Mouse (Mus musculus) cerebellum, adult 8-10 months (tissue): ENCODE measurements around the gene Dtx3l.
A peak's percentile ranks its signal among the peaks of the same experiment; 100 is the strongest.
"Not testable (repeated sequence)": the region's sequence is repeated elsewhere in the genome, so short reads cannot be mapped to it uniquely, and the experiment has no call there.

Experiments used
- DNase-seq: peaks from one replicate; pipeline ENCODE4 v3.0.0; 2022

Dtx3l gene

DNA sequence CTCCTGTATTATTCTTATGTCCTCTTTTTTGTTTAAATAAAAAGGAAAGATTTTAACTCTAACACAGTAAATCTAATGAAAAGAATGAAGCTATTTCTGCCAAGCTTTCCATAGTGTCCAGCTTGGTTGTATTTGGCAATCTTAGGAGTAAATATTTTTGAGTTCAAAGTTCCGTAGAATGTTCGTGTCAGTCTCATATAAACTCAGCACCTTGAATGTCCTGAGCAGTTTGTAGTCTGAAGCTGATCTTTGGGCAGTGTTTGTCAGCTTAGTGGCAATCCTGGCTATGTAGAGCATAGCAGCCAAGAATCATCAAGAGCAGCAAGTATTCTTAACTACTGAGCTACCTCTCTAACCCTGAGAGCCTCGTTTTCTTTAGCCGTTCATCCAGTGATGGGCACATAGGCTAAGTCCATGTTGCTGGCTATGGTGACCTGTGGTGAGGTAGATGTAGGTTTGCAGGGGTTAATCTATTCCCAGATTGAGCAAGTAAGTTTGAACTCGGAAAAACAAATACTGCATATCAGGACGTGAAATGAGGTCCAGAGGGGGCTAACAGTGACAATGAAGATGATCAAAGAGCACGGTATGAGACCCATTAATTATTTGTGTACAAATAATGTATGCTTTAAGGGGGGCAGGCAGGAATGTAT lies 15.3 kb downstream of the Dtx3l start:
- DNase-seq = no peak

DNA sequence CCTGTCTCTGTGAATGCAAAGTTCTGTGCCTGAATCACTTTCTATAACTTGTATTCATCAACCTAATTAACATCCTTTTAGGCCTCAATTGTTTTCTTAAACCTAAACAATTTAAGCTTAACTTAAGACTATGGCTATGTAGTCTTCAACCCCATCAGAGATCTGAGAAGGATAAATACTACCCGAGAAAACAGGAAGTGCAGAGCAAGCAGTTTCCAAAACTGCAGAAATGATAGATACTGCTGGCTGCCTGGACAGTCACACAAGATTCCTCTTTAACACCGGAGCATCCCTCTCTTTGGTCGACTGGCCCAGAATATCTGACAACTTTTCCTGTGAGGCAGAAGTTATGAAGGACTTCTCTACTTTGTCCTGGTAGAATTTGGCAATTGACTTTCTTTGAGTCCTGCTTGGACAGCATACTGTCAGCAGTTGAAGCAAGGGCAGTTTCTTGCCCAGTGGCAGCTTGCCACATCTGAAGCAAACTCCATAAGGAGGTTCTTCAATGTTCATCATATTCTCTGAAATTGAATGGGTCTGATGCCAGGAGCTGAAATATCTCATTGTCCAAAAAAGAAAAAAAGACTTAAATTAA lies 16.6 kb downstream of the Dtx3l start:
- DNase-seq = no peak

GRCm38 (mm10) chr16:35921676-35922235 lies 17.2 kb downstream of the Dtx3l start:
- no peak for DNase-seq

DNA sequence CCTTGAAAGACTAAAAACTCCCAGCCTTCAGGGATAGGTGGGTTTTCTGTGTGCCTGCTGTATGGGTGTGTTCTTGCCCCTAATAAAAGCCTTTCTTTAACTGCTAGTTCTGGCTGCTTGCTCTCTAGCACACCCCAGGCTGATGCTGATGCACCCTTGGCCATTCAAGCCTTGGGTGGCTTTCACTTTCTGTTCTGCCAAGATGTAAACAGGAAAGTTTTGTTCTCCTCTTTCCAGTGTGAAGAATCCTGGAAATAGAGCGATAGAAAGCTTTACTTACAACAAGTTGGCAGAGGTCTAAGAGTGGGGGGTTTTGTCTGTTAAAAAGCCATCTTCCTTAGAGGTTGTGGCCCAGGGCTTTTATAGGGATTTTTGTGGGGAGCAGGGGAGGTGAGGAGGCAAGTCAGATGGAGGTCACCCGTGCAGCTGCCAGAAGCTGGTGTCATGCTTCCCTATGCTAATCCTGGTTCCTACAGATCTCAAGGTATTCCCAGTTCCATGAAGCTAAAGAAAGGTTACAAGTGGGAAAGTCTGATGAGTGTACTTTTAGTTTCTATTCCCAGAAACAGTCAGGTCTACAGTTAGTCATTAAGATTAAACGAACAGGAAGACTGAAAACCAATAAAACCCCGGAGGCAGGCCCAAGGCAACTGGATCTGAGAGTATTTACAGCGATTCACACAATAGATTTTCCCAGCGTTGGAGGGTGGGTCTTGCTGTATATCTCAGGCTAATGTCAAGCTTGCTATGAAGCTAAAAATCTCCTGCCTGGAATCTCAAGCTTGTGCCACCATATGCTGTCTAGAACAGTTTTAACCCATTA lies 20.0 kb downstream of the Dtx3l start:
- DNase-seq = no peak

- no peak for DNase-seq
Measured at GRCm38 (mm10) chr16:35914301-35914700, 24.6 kb downstream of the Dtx3l start.

DNA sequence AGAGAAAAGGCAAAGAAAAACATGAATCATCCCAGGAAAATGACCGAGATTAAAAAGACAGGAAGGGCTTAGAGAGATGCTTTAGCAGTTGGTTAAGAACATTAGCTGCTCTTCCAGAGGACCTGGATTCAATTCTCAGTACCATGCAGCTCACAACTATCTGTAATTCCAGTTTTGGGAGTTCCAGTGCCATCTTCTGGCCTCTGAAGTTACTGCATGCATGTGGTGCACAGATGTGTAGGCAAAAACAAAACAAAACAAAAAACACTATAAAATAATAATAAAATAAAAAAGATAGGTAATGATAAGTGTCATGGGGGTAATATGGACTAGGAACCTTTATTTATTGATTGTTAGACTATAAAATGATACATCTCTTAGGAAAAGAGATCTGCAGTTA lies 25.4 kb downstream of the Dtx3l start:
- no peak for DNase-seq

- DNase-seq = no peak
Measured at GRCm38 (mm10) chr16:35911449-35911848, 27.5 kb downstream of the Dtx3l start.

- DNase-seq = peak; percentile 2
Measured at GRCm38 (mm10) chr16:35907432-35908201, 31.3 kb downstream of the Dtx3l start.

- no peak for DNase-seq
Measured at GRCm38 (mm10) chr16:35906887-35907286, 32.1 kb downstream of the Dtx3l start.

- no peak for DNase-seq
Measured at GRCm38 (mm10) chr16:35905819-35906485, 33.0 kb downstream of the Dtx3l start.

DNA sequence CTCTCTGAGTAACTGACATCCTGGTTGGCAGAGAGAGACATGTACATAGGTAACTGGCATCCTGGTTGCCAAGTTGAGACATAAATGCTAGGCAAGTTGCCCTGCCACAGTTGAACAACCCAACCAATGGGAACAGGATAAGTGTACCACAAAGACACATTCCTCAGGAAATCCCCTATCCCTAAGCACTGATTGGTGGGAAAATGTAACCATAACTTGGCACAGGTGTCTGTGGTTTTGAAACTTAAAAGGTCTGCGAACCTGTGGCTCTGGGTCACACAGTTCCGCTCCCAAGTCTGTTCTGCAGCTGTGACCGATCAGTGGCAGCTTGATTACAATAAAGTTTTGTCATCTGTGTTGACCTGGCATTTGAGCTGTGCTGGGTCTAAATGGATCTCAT lies 33.6 kb downstream of the Dtx3l start:
- DNase-seq = no peak

GRCm38 (mm10) chr16:35904121-35904736 lies 34.7 kb downstream of the Dtx3l start:
- no peak for DNase-seq

- no peak for DNase-seq
Measured at GRCm38 (mm10) chr16:35903014-35903640, 35.8 kb downstream of the Dtx3l start.

DNA sequence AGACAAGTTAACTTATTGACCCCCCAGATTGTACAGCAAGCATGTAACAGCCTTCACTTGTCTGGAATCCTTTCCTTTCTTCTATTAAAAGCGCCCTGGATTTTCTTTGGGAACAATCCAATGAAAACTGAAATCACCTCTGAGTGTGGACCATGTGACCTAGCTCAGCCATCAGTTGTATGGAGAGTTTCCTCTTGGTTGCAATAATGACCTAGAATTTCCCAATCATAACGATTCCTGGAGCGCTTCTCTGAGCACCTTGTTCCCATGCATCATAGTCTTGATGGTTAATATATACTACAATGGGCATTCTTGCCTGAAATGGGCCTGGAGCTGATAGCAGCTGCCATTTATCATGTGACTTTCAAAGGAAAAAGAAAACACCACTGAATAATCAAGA lies 38.4 kb downstream of the Dtx3l start:
- DNase-seq = no peak

DNA sequence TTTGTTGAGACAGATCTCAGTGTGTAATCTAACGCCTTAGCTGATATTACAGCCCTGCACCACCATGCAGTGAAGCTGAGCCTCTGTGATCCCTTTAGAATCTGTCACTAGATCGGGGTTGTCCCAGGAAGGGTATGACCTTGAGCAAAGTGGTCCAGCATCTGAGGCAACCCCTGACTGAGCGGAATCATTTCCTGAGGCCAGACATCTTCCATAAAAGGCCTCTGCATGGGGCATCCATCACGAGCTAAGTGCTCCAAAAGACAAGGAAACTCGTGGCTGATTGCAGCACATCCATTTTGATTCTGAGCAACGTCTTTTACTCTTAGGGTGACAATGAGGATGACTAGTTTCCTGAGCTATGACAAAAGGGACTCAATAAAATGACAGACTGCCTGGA lies 44.0 kb downstream of the Dtx3l start:
- no peak for DNase-seq

- DNase-seq = not testable (repeated sequence)
Measured at GRCm38 (mm10) chr16:35891603-35892002, 47.3 kb downstream of the Dtx3l start.

- no peak for DNase-seq
Measured at GRCm38 (mm10) chr16:35890645-35891044, 48.3 kb downstream of the Dtx3l start.

DNA sequence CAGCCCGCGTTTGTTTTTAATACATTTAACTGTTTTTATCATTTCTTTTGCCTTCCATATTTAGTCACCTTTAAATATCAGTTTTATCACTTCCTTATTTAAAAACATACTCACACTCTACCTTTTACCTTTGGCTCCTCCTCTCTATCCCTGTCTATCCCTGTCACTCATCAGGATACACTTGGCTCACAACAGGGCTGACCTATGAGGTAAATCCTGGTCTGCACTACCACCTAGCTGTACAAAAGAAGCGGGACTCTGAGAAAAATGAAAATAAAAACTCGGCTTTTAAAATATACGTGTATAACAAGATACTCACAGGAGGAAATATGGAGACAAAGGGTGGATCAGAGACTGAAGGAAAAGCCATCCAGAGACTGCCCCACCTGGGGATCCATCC lies 50.0 kb downstream of the Dtx3l start:
- DNase-seq = no peak

DNA sequence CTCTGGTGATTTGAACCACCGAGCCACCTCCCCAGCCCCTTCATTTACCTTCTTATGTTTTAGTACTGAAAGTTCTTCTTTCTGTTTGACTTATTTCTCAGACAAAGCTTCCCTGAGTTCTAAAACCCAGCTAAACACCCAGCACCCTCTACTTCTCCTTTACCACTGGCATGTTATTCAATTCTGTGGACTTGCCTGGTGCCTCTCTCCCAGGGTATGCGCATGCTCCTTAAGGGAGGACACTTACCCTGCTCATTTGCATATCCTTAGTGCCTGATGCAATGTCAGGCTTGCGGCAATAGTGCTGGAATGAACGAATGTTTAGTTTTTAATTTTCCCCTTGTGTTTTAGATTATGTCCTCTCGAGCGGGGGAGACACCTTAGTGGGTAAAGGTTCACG lies 50.8 kb downstream of the Dtx3l start:
- no peak for DNase-seq
